Mouse (Mus musculus) adrenal gland (tissue): ENCODE measurements around the gene F11.

Experiments
- intact Hi-C: fragments of 180-260 bp; cut with DNase I; formaldehyde crosslinking; loops from one replicate; pipeline ENCODE4 v1.15.1; 2025

F11 gene

GRCm38 (mm10) chr8:45246307-45246706 lies 15.5 kb downstream of the F11 start:
- intact Hi-C loops = no loop called here

GRCm38 (mm10) chr8:45239363-45239762 lies 22.5 kb downstream of the F11 start:
- intact Hi-C loops = loop anchor here (5.0 kb wide), 1 partner anchor 187 kb away; no protein-coding TSS in a partner anchor

GRCm38 (mm10) chr8:45238282-45238681 lies 23.5 kb downstream of the F11 start:
- intact Hi-C loops = loop anchor here (1.0 to 5.0 kb wide), 2 partner anchors 170 to 186 kb away; no protein-coding TSS in a partner anchor

GRCm38 (mm10) chr8:45236164-45236912 lies 25.5 kb downstream of the F11 start:
- intact Hi-C loops = loop anchor here (5.0 kb wide), 1 partner anchor 184 kb away; no protein-coding TSS in a partner anchor

GRCm38 (mm10) chr8:45235228-45235627 lies 26.6 kb downstream of the F11 start:
- intact Hi-C loops = loop anchor here (5.0 kb wide), 1 partner anchor 183 kb away; no protein-coding TSS in a partner anchor

- intact Hi-C loops = no loop called here
These were observed 28.6 kb downstream of the F11 start for GRCm38 (mm10) chr8:45233256-45233655.

GRCm38 (mm10) chr8:45202476-45202875 lies 59.4 kb downstream of the F11 start:
- intact Hi-C loops = no loop called here

- intact Hi-C loops = no loop called here
These were observed 60.2 kb downstream of the F11 start for GRCm38 (mm10) chr8:45201605-45202004.

- intact Hi-C loops = no loop called here
These were observed 64.5 kb downstream of the F11 start for GRCm38 (mm10) chr8:45197294-45197693.

GRCm38 (mm10) chr8:45195954-45196526 lies 65.8 kb downstream of the F11 start:
- intact Hi-C loops = no loop called here
